Mouse (Mus musculus) brain, embryonic 18.5 days (tissue): ENCODE data around the gene Mios.

Experiments used
- DNase-seq: peaks from one replicate; pipeline ENCODE4 v3.0.0-alpha.2; 2012; ENCODE audit warnings: low read depth, low spot score

Mios gene

GRCm38 (mm10) chr6:8278426-8279002, 69.5 kb downstream of the Mios start:
- no peak for DNase-seq

GRCm38 (mm10) chr6:8283255-8283654, 74.2 kb downstream of the Mios start:
- no peak for DNase-seq

- no peak for DNase-seq
Measured at GRCm38 (mm10) chr6:8285401-8285960, 76.5 kb downstream of the Mios start.
